Mouse (Mus musculus): ENCODE measurements at regions not wholly inside any gene's neighbourhood (a gene's known extent, or its start where the extent isn't known, plus 50 kb on each side); places are given as distances from the start of the nearest gene placed in this dataset.
A peak's percentile ranks its signal among the peaks of the same experiment; 100 is the strongest.

- ATAC-seq (replicated peaks; ENCODE audit: low FRiP score, low TSS enrichment, poor library complexity, severe bottlenecking), result no peak
Observed at GRCm38 (mm10) chr10:21773548-21773947, 108.4 kb upstream of the Sgk1 start.

GRCm38 (mm10) chr10:21775441-21775840 is 106.5 kb upstream of the Sgk1 start:
- ATAC-seq (replicated peaks; ENCODE audit: low FRiP score, low TSS enrichment, poor library complexity, severe bottlenecking), result no peak

GRCm38 (mm10) chr10:21775911-21776761 is 105.8 kb upstream of the Sgk1 start:
- peak; percentile 78 for ATAC-seq (replicated peaks; ENCODE audit: low FRiP score, low TSS enrichment, poor library complexity, severe bottlenecking)

- ATAC-seq (replicated peaks; ENCODE audit: low FRiP score, low TSS enrichment, poor library complexity, severe bottlenecking), result no peak
Observed at GRCm38 (mm10) chr10:21776762-21777080, 105.3 kb upstream of the Sgk1 start.

GRCm38 (mm10) chr10:21777103-21777502 is 104.9 kb upstream of the Sgk1 start:
- no peak for ATAC-seq (replicated peaks; ENCODE audit: low FRiP score, low TSS enrichment, poor library complexity, severe bottlenecking)

DNA sequence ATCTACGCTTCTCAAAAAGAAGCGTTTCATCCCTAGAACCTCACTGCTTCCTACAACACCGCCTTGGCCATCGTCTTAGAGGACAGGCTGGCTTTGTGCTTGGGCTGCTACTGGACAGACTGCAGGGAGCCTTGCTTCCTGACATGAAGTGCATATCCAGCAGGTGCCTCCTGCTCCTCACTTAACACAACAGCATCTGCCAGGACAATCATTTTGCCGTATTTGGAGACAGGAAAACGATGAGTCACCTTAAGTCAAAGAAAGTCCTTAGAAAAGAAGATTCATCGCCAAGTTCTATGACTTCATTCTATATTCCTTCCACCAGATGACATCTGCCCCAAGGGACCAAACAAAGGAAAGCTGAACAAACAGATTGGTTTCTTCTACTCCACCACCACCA is 98.5 kb upstream of the Sgk1 start:
- no peak for ATAC-seq (replicated peaks; ENCODE audit: low FRiP score, low TSS enrichment, poor library complexity, severe bottlenecking)

- ATAC-seq (replicated peaks; ENCODE audit: low FRiP score, low TSS enrichment, poor library complexity, severe bottlenecking), result no peak
Observed at GRCm38 (mm10) chr10:21785110-21785509, 96.9 kb upstream of the Sgk1 start.

- ATAC-seq (replicated peaks; ENCODE audit: low FRiP score, low TSS enrichment, poor library complexity, severe bottlenecking), result no peak
Observed at GRCm38 (mm10) chr10:21785785-21786184, 96.2 kb upstream of the Sgk1 start.

DNA sequence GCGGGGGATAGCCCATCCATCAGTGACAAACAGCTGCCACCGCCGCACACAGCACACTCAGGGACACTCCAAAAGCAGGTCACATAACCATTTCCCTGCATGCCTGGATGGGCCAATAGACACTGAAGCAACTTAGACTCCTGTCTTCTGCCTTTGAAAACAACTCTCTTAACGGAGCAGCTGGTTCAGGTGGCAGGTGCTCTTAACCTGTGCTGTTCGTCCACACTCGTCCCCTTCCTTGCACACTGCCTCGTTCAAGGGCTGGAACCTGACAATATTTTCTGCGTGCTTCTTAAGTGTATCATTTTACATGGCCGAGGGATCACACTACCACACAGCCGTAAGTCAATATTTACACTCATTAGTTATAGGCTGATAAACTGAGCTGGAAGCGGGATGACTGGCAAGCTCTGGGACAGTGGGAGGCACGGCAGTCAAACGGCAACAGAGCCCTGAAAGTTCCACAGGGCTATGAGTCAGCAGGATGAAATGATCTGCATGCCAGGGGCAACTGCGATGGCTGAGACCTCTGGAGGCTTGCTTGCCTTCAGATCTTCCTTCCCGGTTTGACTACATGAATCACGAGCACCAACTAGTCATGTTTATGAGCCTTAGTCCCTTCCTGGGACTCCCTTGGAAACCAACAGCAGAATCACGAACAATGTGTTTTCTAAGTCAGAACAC is 92.0 kb upstream of the Sgk1 start:
- no peak for ATAC-seq (replicated peaks; ENCODE audit: low FRiP score, low TSS enrichment, poor library complexity, severe bottlenecking)

GRCm38 (mm10) chr10:21790991-21791390 is 91.0 kb upstream of the Sgk1 start:
- ATAC-seq (replicated peaks; ENCODE audit: low FRiP score, low TSS enrichment, poor library complexity, severe bottlenecking), result no peak

DNA sequence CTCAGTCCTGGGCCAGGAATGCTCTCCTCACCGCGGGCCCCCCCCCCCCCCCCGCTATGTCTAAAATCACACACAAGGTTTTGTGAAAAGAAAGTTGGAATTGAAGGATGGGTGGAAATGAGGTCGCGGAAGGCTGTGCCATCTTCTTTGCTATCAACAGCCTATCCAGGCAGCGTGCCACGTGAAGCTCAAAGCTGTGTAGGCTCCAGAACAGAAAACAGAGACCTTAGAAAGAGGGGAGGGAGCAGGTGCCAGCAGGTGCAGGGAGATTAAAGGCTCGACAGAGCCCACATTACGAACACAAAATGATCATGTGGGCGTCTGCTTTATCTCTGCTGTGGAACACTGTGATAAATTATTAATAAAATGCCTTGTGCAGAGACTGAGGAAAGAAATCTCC is 89.6 kb upstream of the Sgk1 start:
- ATAC-seq (replicated peaks; ENCODE audit: low FRiP score, low TSS enrichment, poor library complexity, severe bottlenecking), result no peak

DNA sequence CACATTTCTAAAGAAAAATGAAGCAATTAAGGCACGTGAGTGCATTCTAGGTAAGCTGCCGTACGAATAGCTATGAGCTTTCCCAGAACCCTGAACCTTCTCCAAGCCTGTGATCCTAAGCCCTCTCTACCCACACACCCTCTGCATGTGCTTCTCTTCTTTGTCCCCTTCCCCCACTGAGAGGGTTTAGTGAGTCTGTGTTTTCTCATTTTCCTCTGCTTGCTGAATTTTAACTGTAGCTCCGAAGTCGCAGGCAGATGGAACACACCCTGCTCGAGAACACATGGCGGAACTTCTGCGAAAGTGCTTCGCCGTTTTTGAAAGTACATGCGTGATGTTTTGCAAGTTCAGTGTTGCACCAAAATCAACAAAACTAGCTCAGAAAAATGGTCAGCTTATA is 88.3 kb upstream of the Sgk1 start:
- no peak for ATAC-seq (replicated peaks; ENCODE audit: low FRiP score, low TSS enrichment, poor library complexity, severe bottlenecking)

DNA sequence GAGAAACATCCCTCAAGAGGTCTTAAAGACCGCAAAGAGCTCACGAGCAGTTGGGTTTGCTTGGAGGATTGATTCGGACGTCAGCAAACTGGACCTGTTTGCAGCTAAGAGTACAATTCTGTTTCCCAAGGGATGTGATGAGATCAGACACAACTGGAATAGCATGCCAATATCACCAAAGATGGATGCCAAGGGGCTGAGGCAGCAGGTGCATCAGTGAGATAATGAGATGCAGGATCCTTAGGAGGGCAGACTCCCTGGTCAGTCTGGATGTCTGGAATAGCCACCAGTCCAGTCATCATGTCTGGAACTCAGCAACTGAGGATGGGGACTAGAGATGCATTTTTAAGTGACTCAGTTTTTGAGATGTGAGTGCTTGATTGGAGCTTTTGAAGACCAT is 85.6 kb upstream of the Sgk1 start:
- ATAC-seq (replicated peaks; ENCODE audit: low FRiP score, low TSS enrichment, poor library complexity, severe bottlenecking), result no peak

DNA sequence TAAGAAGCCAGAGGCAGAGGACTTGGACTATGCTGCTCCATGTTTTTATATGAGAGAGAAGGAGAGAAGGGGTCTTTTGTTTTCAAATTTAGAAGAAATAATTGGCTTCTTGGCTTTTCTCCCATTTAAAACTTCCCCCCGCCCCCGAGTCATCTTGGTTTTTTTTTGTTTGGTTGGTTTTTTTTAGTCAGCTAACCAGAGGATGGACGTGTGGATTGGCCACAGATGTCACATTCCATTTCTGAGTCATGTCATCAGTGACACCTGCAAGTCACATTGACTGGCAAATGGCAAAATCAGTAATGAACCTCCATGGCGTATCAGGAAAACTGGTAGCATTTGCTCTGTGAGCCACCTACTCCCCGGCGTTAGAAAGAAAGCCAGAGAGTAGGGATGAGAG is 83.9 kb upstream of the Sgk1 start:
- ATAC-seq (replicated peaks; ENCODE audit: low FRiP score, low TSS enrichment, poor library complexity, severe bottlenecking), result no peak

- ATAC-seq (replicated peaks; ENCODE audit: low FRiP score, low TSS enrichment, poor library complexity, severe bottlenecking), result no peak
Observed at GRCm38 (mm10) chr10:21801556-21801955, 80.4 kb upstream of the Sgk1 start.

DNA sequence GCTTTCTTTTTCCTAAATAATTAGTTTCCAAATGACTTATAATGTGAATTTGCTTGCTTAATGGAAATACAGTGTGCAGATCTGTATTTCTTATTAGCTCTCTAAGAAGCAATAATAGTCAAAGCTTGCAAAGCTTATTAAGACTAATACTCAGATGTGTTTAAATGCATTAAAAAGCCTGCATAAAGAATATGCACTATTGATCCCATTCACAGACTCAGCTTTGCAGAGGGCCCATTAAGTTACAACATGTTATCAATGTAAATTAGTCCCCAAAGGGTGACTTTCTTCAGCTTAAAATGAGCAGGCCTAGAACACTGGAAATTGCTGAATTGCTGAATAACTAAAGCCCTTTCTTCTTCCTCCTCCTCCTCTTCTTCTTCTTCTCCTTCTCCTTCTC is 78.8 kb upstream of the Sgk1 start:
- ATAC-seq (replicated peaks; ENCODE audit: low FRiP score, low TSS enrichment, poor library complexity, severe bottlenecking), result no peak

- no peak for ATAC-seq (replicated peaks; ENCODE audit: low FRiP score, low TSS enrichment, poor library complexity, severe bottlenecking)
Observed at GRCm38 (mm10) chr10:21804761-21805160, 77.2 kb upstream of the Sgk1 start.

DNA sequence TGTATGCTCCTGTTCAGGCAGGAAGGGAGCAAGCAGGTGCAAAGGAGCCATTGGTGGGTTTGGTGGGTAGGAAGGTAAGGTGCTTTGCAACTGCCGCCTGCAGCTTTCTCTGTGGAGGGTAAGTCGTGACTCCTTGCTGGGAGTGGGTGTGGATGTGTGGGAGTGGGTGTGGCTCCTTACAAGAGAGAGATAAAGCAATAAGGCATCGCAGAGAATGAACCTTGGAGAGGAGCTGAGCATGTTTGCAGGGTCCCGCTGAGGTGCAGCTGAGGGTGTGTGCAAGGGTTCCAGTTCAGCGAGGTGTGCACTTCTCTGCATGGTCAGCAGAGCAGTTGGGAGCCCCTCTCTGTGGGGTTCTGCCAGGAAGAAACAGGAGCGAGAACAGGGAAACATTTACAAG is 76.4 kb upstream of the Sgk1 start:
- ATAC-seq (replicated peaks; ENCODE audit: low FRiP score, low TSS enrichment, poor library complexity, severe bottlenecking), result no peak

GRCm38 (mm10) chr10:21806716-21807115 is 75.3 kb upstream of the Sgk1 start:
- no peak for ATAC-seq (replicated peaks; ENCODE audit: low FRiP score, low TSS enrichment, poor library complexity, severe bottlenecking)

GRCm38 (mm10) chr10:21819686-21820085 is 62.3 kb upstream of the Sgk1 start:
- ATAC-seq (replicated peaks; ENCODE audit: low FRiP score, low TSS enrichment, poor library complexity, severe bottlenecking), result no peak

DNA sequence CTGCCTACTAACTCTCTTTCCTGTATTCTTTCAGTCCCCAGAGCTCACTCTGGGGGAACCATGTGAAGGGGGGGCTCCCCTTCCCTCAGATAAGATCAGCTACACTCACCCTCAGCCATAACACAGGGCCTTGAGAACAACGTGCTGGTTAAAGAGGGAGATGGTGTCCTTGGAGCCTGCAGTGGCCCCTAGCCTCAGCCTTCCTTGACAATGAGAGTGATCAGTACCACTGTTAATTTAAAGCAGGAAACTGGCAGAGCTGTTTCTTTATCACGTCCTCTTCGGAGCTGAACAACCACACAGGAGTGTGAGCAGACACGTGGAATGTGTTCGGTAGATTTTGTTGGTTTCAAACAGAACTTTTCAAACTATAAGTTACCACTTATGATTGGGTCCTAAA is 60.6 kb upstream of the Sgk1 start:
- ATAC-seq (replicated peaks; ENCODE audit: low FRiP score, low TSS enrichment, poor library complexity, severe bottlenecking), result no peak

All from megakaryocyte-erythroid progenitor cell, adult 5-6 weeks (primary cell).